Mouse (Mus musculus) ES-Bruce4 (cell line): ENCODE measurements at regions not wholly inside any gene's neighbourhood (a gene's known extent, or its start where the extent isn't known, plus 50 kb on each side); places are given as distances from the start of the nearest gene placed in this dataset.
A peak's percentile ranks its signal among the peaks of the same experiment; 100 is the strongest.

Experiments
- H3K27ac ChIP-seq: 2 replicates; pipeline ENCODE4 v1.5.1; 2012; ENCODE audit warnings: low read length, inconsistent platforms; ENCODE audit not compliant: insufficient read depth
- H3K27me3 ChIP-seq: 2 replicates; pipeline ENCODE4 v1.6.1; 2012; ENCODE audit warnings: mild to moderate bottlenecking, low read length, inconsistent platforms; ENCODE audit not compliant: control insufficient read depth, poor library complexity, insufficient read depth, severe bottlenecking
- H3K36me3 ChIP-seq: 2 replicates; pipeline ENCODE4 v1.6.1; 2012; ENCODE audit warnings: inconsistent platforms, mild to moderate bottlenecking, low read length, moderate library complexity; ENCODE audit not compliant: control insufficient read depth, poor library complexity, insufficient read depth, severe bottlenecking
- H3K4me1 ChIP-seq: one replicate; pipeline ENCODE4 v1.8.1; 2011; ENCODE audit warnings: low read length; ENCODE audit not compliant: control insufficient read depth, insufficient read depth
- H3K4me3 ChIP-seq: 2 replicates; pipeline ENCODE4 v1.5.1; 2011; ENCODE audit warnings: low read depth, mild to moderate bottlenecking, low read length
- H3K9ac ChIP-seq: 2 replicates; pipeline ENCODE4 v1.6.1; 2012; ENCODE audit warnings: low read depth, mild to moderate bottlenecking, inconsistent platforms; ENCODE audit not compliant: poor library complexity, severe bottlenecking
- H3K9me3 ChIP-seq: replicated peaks from 2 replicates; pipeline ENCODE4 v1.6.1; 2012; ENCODE audit warnings: mild to moderate bottlenecking, low read length, inconsistent platforms; ENCODE audit not compliant: control insufficient read depth, poor library complexity, insufficient read depth, severe bottlenecking
- CTCF ChIP-seq: IDR thresholded peaks from one replicate; pipeline ENCODE4 v1.8.1; 2011; ENCODE audit warnings: low read depth, low read length
- EP300 ChIP-seq: IDR thresholded peaks from 2 replicates; pipeline ENCODE4 v1.6.1; 2011; ENCODE audit warnings: low read depth, low read length; ENCODE audit not compliant: insufficient read depth
- POLR2A ChIP-seq: IDR thresholded peaks from one replicate; pipeline ENCODE4 v1.8.1; 2011; ENCODE audit warnings: low read length; ENCODE audit not compliant: insufficient read depth

GRCm38 (mm10) chr15:96180977-96181376 is 106.3 kb upstream of the Arid2 start:
- no peak for TF ChIP-seq POLR2A
- no peak for TF ChIP-seq CTCF
- no peak for TF ChIP-seq EP300
- H3K9me3 ChIP-seq: no peaks in the 10 kb centered on the region
- no peak overlapping the region for H3K9ac ChIP-seq
- H3K4me1 ChIP-seq: peaks cover 10% of the 10 kb centered on the region
- no peak overlapping the region for H3K4me3 ChIP-seq
- no peaks in the 10 kb centered on the region for H3K27me3 ChIP-seq
- H3K27ac ChIP-seq: 0 out of 2 replicates have a peak overlapping the region, but pooled peaks have one; percentile 37
- no peaks in the 10 kb centered on the region for H3K36me3 ChIP-seq

- TF ChIP-seq CTCF: no peak
- TF ChIP-seq POLR2A: no peak
- no peak for TF ChIP-seq EP300
Observed at GRCm38 (mm10) chr15:96182313-96182712, 105.0 kb upstream of the Arid2 start.

GRCm38 (mm10) chr15:96183069-96183468 is 104.2 kb upstream of the Arid2 start:
- H3K9me3 ChIP-seq: no peaks in the 10 kb centered on the region
- TF ChIP-seq EP300: no peak
- TF ChIP-seq POLR2A: no peak
- TF ChIP-seq CTCF: no peak
- no peak overlapping the region for H3K27ac ChIP-seq
- H3K4me1 ChIP-seq: peaks cover 7% of the 10 kb centered on the region
- H3K36me3 ChIP-seq: no peaks in the 10 kb centered on the region
- no peak overlapping the region for H3K9ac ChIP-seq
- no peak overlapping the region for H3K4me3 ChIP-seq
- no peaks in the 10 kb centered on the region for H3K27me3 ChIP-seq

More at GRCm38 (mm10) chr15:96182313-96182712, 105.0 kb upstream of the Arid2 start:
- no peak overlapping the region for H3K27ac ChIP-seq
- H3K27me3 ChIP-seq: no peaks in the 10 kb centered on the region
- peaks cover 8% of the 10 kb centered on the region for H3K4me1 ChIP-seq
- no peaks in the 10 kb centered on the region for H3K36me3 ChIP-seq
- H3K9me3 ChIP-seq: no peaks in the 10 kb centered on the region
- H3K9ac ChIP-seq: no peak overlapping the region
- H3K4me3 ChIP-seq: no peak overlapping the region

GRCm38 (mm10) chr15:96184666-96185065 is 102.7 kb upstream of the Arid2 start:
- peaks cover 5% of the 10 kb centered on the region; the same call in 1 of the 2 replicates for H3K36me3 ChIP-seq
- H3K27ac ChIP-seq: peak overlapping the region; percentile 44; the same call in 1 of the 2 replicates
- H3K9me3 ChIP-seq: no peaks in the 10 kb centered on the region
- H3K27me3 ChIP-seq: no peaks in the 10 kb centered on the region
- TF ChIP-seq EP300 (peak; percentile 56; the same call in 1 of the 2 replicates), CTCF (peak; percentile 80), POLR2A (no peak)
- H3K4me3 ChIP-seq: no peak overlapping the region
- peaks cover 7% of the 10 kb centered on the region for H3K4me1 ChIP-seq
- no peak overlapping the region for H3K9ac ChIP-seq

- peak overlapping the region; percentile 65 for H3K27ac ChIP-seq
- no peaks in the 10 kb centered on the region for H3K9me3 ChIP-seq
- H3K4me1 ChIP-seq: peaks cover 7% of the 10 kb centered on the region
- no peak overlapping the region for H3K9ac ChIP-seq
- TF ChIP-seq CTCF (no peak), POLR2A (no peak), EP300 (no peak)
- H3K4me3 ChIP-seq: no peak overlapping the region
- H3K27me3 ChIP-seq: no peaks in the 10 kb centered on the region
- peaks cover 5% of the 10 kb centered on the region; the same call in 1 of the 2 replicates for H3K36me3 ChIP-seq
Observed at GRCm38 (mm10) chr15:96185429-96185828, 101.9 kb upstream of the Arid2 start.

GRCm38 (mm10) chr15:96185901-96186300 is 101.4 kb upstream of the Arid2 start:
- TF ChIP-seq EP300 (no peak), CTCF (no peak), POLR2A (no peak)
- no peaks in the 10 kb centered on the region for H3K9me3 ChIP-seq
- H3K27ac ChIP-seq: peak overlapping the region; percentile 53
- H3K9ac ChIP-seq: no peak overlapping the region
- no peak overlapping the region for H3K4me3 ChIP-seq
- H3K27me3 ChIP-seq: no peaks in the 10 kb centered on the region
- peaks cover 5% of the 10 kb centered on the region; the same call in 1 of the 2 replicates for H3K36me3 ChIP-seq
- H3K4me1 ChIP-seq: peaks cover 7% of the 10 kb centered on the region
